Mouse (Mus musculus) c-Kit-negative CD71-positive TER-119-positive erythroid progenitor cells, embryonic 14.5 days (primary cell): ENCODE measurements around the gene BC051142.

Source experiments
- DNase-seq: peaks from one replicate; pipeline ENCODE4 v3.0.0-alpha.2; 2013; ENCODE audit warnings: low read depth, low spot score

Gene BC051142

GRCm38 (mm10) chr17:34507591-34507990 lies 109.0 kb downstream of the BC051142 start:
- DNase-seq = no peak
